ENCODE assay signal across 8 mouse cellular contexts in genomic region chr2:76369821-76370655, GRCm38 (mm10). TPM values are rescaled to one million over a fixed set of nuclear protein-coding genes. Genes with fewer than 3 reads are reported as not detected.
DNase-seq lines count a peak whose midpoint lies in the region; ATAC-seq lines count a peak whose summit lies in the region.

Rbm45 (plus strand) TSS chr2:76369984.

- peaks cover 3% of the 10 kb centered on the region; the same call in 1 of the 2 replicates for H3K36me3 ChIP-seq in hindbrain, embryonic 11.5 days (ENCODE audit: control insufficient read depth, insufficient read depth, low read length)

- peak; percentile 92 for ATAC-seq in hindbrain, embryonic 11.5 days (ENCODE audit: low FRiP score)

- 0 out of 2 replicates have a peak, but pooled peaks cover 2% of the 10 kb centered on the region for H3K4me1 ChIP-seq in hindbrain, embryonic 11.5 days (replicated peaks; ENCODE audit: control insufficient read depth, insufficient read depth, low read length)

- peak within 1 kb of the TSS; percentile 93 for H3K9ac ChIP-seq in hindbrain, embryonic 11.5 days (ENCODE audit: low read depth, low read length)

- peak within 1 kb of the TSS; percentile 86 for H3K4me2 ChIP-seq in hindbrain, embryonic 11.5 days (replicated peaks; ENCODE audit: low read depth, low read length)

- under 1% methylated on average over 52 of the region's 61 CpGs for WGBS in hindbrain, embryonic 11.5 days

- peak within 1 kb of the TSS; percentile 68; the same call in 1 of the 2 replicates for H3K27ac ChIP-seq in hindbrain, embryonic 11.5 days (ENCODE audit: low read depth, low read length)

- H3K4me3 ChIP-seq in hindbrain, embryonic 11.5 days (ENCODE audit: low read depth, low read length): peak within 1 kb of the TSS; percentile 95

- DNase-seq in Muller cell, postnatal 12 days (ENCODE audit: inconsistent ontology term): peak; percentile 86
- DNase-seq in cerebellum, adult 9-11 months: peak; percentile 85
- DNase-seq in frontal cortex, adult 2 months (ENCODE audit: extremely low spot score in 1 of 2, low spot score in 1 of 2): peak; percentile 49 to 94
- DNase-seq in hindbrain, embryonic 11.5 days (ENCODE audit: low spot score): peak; percentile 95
- DNase-seq in layer of hippocampus, postnatal 10 days (ENCODE audit: low spot score in 2 of 2): peak; percentile 92 to 94
- DNase-seq in lung, postnatal 10 days: peak; percentile 91
- peak; percentile 85 for DNase-seq in ovary, postnatal 36 days (ENCODE audit: low spot score)
- DNase-seq in thymus, postnatal 25 days: peak; percentile 89

- H3K27me3 ChIP-seq in hindbrain, embryonic 11.5 days (ENCODE audit: control insufficient read depth, insufficient read depth, low read length): no peaks in the 10 kb centered on the region

- H3K9me3 ChIP-seq in hindbrain, embryonic 11.5 days (ENCODE audit: control insufficient read depth, low read length): no peaks in the 10 kb centered on the region

RNA-seq across cellular contexts. Expression of gene Rbm45, which starts in this region (rescaled TPM):
- 23.6 and 29.4 TPM in 2 replicates for polyA plus RNA-seq in frontal cortex, adult 2 months (2012; rRNA removed)
- 17.2 and 19.1 TPM in 2 replicates for polyA plus RNA-seq in hindbrain, embryonic 11.5 days (2014; fragmentation: Nextera tagmentation; extraction: Ambion mirVana)
- 10 to 100 TPM; 38.8 to 42.1 TPM for total RNA-seq in layer of hippocampus, postnatal 10 days (2021)

Comparison
In these comparisons a context has a peak if more than half of its experiments do, and no peak if none do; other contexts are left out.
1. Peak in every context shown above with its lines: DNase-seq, ATAC-seq, H3K4me3 ChIP-seq and H3K27ac ChIP-seq.